Mouse (Mus musculus) neural tube, embryonic 11.5 days (tissue): ENCODE results near the gene Spns2. TPM values are rescaled to one million over a fixed set of nuclear protein-coding genes. Genes with fewer than 3 reads are reported as not detected.
A peak's percentile ranks its signal among the peaks of the same experiment; 100 is the strongest.

Experiments
- ATAC-seq: fragments of 200-750 bp; cut with Nextera tagmentation; 2 replicates; pipeline ENCODE4 v1.8.0; 2017; ENCODE audit warnings: moderate number of reproducible peaks, mild to moderate bottlenecking, moderate TSS enrichment, moderate library complexity; ENCODE audit not compliant: insufficient read depth, low FRiP score, low TSS enrichment
- DNase-seq: peaks from one replicate; pipeline ENCODE4 v3.0.0-alpha.2; 2015; ENCODE audit warnings: low spot score
- H3K27ac ChIP-seq: fragments of 300-500 bp; sonication (generic); 2 replicates; pipeline ENCODE4 v1.5.1; 2014; ENCODE audit warnings: low read depth, mild to moderate bottlenecking, low read length
- H3K27me3 ChIP-seq: fragments of 300-500 bp; sonication (generic); 2 replicates; pipeline ENCODE4 v1.6.1; 2014; ENCODE audit warnings: mild to moderate bottlenecking, low read length, mixed read lengths; ENCODE audit not compliant: control insufficient read depth, insufficient read depth
- H3K36me3 ChIP-seq: fragments of 300-500 bp; sonication (generic); 2 replicates; pipeline ENCODE4 v1.6.1; 2014; ENCODE audit warnings: mild to moderate bottlenecking, low read length, moderate library complexity, mixed read lengths; ENCODE audit not compliant: control insufficient read depth, insufficient read depth
- H3K4me1 ChIP-seq: fragments of 300-500 bp; sonication (generic); 2 replicates; pipeline ENCODE4 v1.6.1; 2014; ENCODE audit warnings: low read length, mixed read lengths; ENCODE audit not compliant: control insufficient read depth, insufficient read depth
- H3K4me2 ChIP-seq: fragments of 300-500 bp; sonication (generic); 2 replicates; pipeline ENCODE4 v1.6.1; 2014; ENCODE audit warnings: low read depth, mild to moderate bottlenecking, moderate library complexity
- H3K4me3 ChIP-seq: fragments of 300-500 bp; sonication (generic); 2 replicates; pipeline ENCODE4 v1.5.1; 2014; ENCODE audit warnings: low read depth, low read length
- H3K9ac ChIP-seq: fragments of 300-500 bp; sonication (generic); 2 replicates; pipeline ENCODE4 v1.6.1; 2014; ENCODE audit warnings: mild to moderate bottlenecking, low read length
- H3K9me3 ChIP-seq: fragments of 300-500 bp; sonication (generic); 2 replicates; pipeline ENCODE4 v1.6.1; 2016; ENCODE audit warnings: low read length; ENCODE audit not compliant: control insufficient read depth
- WGBS: fragments of 180-500 bp; shearing (Covaris S2); extraction: QIAGEN DNeasy Blood & Tissue Kit; methylation state at CpG from one replicate; pipeline ENCODE4 v1.1.7; 2014; 5-methylcytosine and 5-hydroxymethylcytosine counted together
- polyA plus RNA-seq: library from polyadenylated mRNA; unstranded; fragments of >200 nt; fragmentation: Nextera tagmentation; extraction: Ambion mirVana; gene quantifications from 2 replicates; pipeline ENCODE4 v1.2.1, GENCODE M21; 2014

The Spns2 gene
- polyA plus RNA-seq, result 7.1 and 7.7 TPM in 2 replicates

DNA sequence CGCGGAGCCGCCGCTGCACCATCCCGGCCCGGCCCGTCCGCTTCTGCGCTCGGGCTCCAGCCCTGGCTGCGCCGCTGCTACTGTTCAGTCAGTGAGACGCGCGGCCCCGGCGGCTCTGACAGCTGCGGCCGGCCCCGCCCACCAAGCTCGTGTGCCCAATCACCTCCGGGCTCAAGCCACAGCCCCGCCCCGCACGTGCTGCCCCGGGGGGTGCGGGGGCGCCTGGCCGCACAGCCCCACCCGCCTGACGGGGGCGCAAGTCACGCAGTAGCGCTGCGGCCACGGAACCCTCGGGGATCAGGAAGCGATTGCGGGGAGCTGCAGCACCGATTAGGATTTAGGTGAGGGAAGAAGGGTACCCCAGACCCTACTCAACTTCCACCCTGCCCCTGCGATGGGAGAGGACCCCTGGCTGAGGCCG lies at the start of gene Spns2:
Gene Spns2, minus strand, starts transcription at position 24 of the 421 bp plus-strand sequence.
- H3K4me1 ChIP-seq, result no peaks in the 10 kb centered on the region; the same call in 1 of the 2 replicates
- DNase-seq (peak; percentile 93), ATAC-seq (peak; percentile 84)
- H3K4me3 ChIP-seq, result peak within 1 kb of the TSS; percentile 68
- under 1% methylated on average over 34 of the region's 42 CpGs for WGBS
- peak within 1 kb of the TSS; percentile 76 for H3K9ac ChIP-seq
- H3K4me2 ChIP-seq, result peak within 1 kb of the TSS; percentile 88
- peak within 1 kb of the TSS; percentile 75 for H3K27ac ChIP-seq
- peaks cover 19% of the 10 kb centered on the region for H3K27me3 ChIP-seq
- H3K36me3 ChIP-seq, result no peaks in the 10 kb centered on the region
- H3K9me3 ChIP-seq, result no peaks in the 10 kb centered on the region

- Histone ChIP-seq H3K9me3 (no peaks in the 10 kb centered on the region), H3K4me2 (no peak overlapping the region), H3K27ac (no peak overlapping the region), H3K27me3 (no peaks in the 10 kb centered on the region), H3K4me3 (no peak overlapping the region), H3K36me3 (no peaks in the 10 kb centered on the region), H3K9ac (no peak overlapping the region), H3K4me1 (no peaks in the 10 kb centered on the region)
- WGBS, result 93% methylated on average over 7 of the region's 7 CpGs
- ATAC-seq (no peak), DNase-seq (no peak)
Observed at GRCm38 (mm10) chr11:72538811-72539210, 49.1 kb upstream of the Spns2 start.

DNA sequence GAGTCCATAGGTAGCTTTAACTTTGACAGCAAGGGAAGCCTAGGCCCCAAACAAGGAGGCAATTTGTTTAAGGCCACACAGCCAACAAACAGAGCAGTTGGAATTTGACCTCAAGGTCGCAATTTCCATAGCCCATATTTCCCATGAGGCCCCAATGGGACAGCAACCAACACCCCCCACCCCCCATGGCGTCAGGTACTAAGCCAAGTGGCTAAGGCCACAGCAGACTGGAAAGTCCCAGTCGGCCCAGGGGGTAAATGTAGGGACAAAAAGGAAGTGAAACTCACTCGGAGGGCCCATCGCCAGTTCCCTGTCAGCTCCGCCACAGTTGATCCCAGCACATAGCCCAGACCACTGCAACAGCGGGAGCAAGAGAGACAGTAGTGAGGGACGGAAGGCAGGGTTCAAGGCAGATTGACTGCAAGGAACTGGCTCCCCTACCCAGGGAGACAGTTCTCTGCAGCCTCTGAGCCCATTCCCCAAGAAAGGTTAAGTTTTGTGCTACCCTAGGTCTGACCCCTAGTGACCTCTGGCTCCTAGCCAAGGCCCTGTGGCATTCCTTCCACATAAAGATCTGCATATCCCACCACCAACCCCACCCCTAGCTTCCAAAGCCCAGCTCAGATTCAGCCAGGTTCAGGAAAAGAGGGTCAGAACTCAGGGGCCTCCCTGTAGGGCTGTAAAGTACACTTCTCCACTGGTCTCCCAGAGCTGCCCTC lies 48.5 kb upstream of the Spns2 start:
- Histone ChIP-seq H3K9ac (no peak overlapping the region), H3K36me3 (no peaks in the 10 kb centered on the region), H3K4me1 (no peaks in the 10 kb centered on the region), H3K9me3 (no peaks in the 10 kb centered on the region), H3K4me2 (no peak overlapping the region), H3K27me3 (no peaks in the 10 kb centered on the region), H3K27ac (no peak overlapping the region), H3K4me3 (no peak overlapping the region)
- DNase-seq (no peak), ATAC-seq (no peak)
- whole genome bisulfite sequencing, result 73% methylated on average over 8 of the region's 8 CpGs

DNA sequence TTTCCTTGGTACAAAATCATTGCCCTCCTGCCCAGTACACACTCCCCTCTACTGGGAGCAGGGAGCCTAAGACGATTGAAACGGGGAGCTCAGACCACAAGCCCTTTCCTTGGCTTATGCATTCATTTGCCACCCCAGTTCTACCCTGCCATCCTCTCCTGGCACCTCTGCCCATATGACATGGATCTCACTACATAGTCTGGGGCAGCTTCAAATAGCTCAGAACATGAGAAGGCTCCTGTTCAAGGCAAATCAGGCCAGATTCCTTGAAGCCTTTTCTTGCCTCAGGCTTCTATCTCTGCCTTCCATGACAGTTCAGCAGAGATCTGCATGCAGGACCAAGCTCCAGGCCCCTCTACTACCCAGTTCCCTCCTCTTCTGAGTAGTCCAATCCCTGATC lies 47.8 kb upstream of the Spns2 start:
- Histone ChIP-seq H3K9me3 (no peaks in the 10 kb centered on the region), H3K36me3 (no peaks in the 10 kb centered on the region), H3K4me2 (no peak overlapping the region), H3K9ac (no peak overlapping the region), H3K27ac (no peak overlapping the region), H3K4me1 (no peaks in the 10 kb centered on the region), H3K27me3 (no peaks in the 10 kb centered on the region), H3K4me3 (no peak overlapping the region)
- DNase-seq (no peak), ATAC-seq (no peak)
- 82% methylated on average over 2 of the region's 2 CpGs for WGBS

DNA sequence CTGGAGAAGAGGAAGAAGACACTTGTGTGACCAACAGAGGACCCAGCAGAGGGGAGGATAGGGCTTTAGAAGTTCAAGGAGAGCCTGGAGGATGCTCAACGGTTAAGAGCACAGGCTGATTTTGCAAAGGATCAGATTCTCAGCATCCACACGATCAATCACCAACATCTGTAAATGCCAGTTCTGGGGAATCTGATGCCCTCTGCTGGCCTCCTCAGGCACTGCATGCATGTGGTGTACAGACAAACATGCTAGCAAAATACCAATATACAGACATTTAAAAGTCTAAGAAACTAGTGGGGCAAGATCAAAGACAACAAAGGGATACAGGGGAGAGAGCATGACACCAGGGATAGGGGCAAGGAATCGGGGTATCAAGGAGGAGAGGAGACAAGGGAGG lies 45.8 kb upstream of the Spns2 start:
- H3K4me1 ChIP-seq, result no peaks in the 10 kb centered on the region
- no peak overlapping the region for H3K9ac ChIP-seq
- no peak overlapping the region for H3K4me3 ChIP-seq
- no peak for ATAC-seq
- DNase-seq, result peak; percentile 20
- no peaks in the 10 kb centered on the region for H3K27me3 ChIP-seq
- H3K4me2 ChIP-seq, result no peak overlapping the region
- H3K27ac ChIP-seq, result no peak overlapping the region
- H3K9me3 ChIP-seq, result no peaks in the 10 kb centered on the region
- WGBS, result 86% methylated on average over 3 of the region's 3 CpGs
- no peaks in the 10 kb centered on the region for H3K36me3 ChIP-seq

DNA sequence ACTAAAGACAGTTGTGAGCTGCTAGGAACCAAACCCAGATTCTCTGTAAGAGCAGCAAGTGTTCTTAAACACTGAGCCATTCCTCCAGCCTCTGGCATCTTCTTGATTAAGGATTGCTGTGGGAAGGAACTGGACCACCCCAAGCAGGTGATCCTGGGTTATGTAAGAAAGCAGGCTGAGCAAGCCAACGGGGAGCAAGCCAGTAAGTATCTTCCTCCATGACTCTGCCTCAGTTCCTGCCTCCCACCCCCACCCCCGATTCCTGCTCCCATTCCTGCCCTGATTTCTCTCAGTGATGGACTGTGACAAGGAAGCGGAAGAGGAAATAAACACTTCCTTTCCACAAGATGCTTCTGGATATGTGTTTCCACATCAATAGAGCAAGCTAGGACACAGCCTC lies 43.2 kb upstream of the Spns2 start:
- Histone ChIP-seq H3K27ac (no peak overlapping the region), H3K4me2 (no peak overlapping the region), H3K36me3 (no peaks in the 10 kb centered on the region), H3K4me3 (no peak overlapping the region), H3K4me1 (no peaks in the 10 kb centered on the region), H3K9me3 (no peaks in the 10 kb centered on the region), H3K9ac (no peak overlapping the region), H3K27me3 (no peaks in the 10 kb centered on the region)
- DNase-seq (no peak), ATAC-seq (no peak)
- WGBS, result 84% methylated on average over 3 of the region's 3 CpGs

DNA sequence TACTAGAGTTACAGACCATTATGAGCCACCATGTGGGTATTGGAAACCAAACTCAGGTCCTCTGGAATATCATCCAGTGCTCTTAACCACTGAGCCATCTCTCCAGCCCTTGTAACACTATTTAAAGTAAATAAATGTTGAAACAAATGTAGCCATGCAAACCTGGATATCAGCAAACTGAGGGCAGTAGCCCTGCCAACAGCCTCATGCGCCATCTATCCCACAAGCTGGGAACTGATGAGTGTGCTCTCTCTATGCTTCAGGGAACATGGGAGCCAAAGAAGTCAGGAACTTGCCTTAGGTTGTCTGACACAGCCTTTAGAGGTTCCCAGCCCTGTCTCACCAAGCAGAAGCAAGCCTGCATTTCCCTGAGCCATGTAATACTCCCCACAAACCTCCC lies 41.9 kb upstream of the Spns2 start:
- no peak for DNase-seq
- Histone ChIP-seq H3K36me3 (no peaks in the 10 kb centered on the region), H3K27me3 (no peaks in the 10 kb centered on the region), H3K27ac (no peak overlapping the region), H3K4me2 (no peak overlapping the region), H3K4me1 (no peaks in the 10 kb centered on the region), H3K4me3 (no peak overlapping the region), H3K9ac (no peak overlapping the region), H3K9me3 (no peaks in the 10 kb centered on the region)
- ATAC-seq, result no peak
- WGBS, result 80% methylated on average over 1 of the region's 1 CpGs

DNA sequence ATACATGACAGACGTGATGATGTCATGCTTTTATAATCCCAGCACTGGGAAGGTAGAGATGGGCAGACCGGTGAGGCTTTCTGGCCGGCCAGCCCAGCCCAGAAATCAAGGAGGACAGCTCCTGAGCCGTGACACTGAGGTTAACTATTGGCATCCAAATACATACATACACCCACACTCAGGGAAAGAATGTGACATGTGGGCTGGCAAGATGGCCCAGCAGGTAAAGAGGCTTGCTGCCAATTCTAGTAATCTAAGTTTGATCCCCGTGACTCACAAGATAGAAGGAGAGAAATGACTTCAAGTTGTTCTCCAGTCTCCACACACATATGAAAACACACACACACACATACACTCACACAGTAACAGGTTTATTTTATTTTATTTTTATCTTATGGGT lies 41.4 kb upstream of the Spns2 start:
- no peaks in the 10 kb centered on the region for H3K9me3 ChIP-seq
- no peak for DNase-seq
- ATAC-seq, result no peak
- 82% methylated on average over 5 of the region's 5 CpGs for WGBS
- H3K4me1 ChIP-seq, result no peaks in the 10 kb centered on the region
- H3K36me3 ChIP-seq, result no peaks in the 10 kb centered on the region
- no peaks in the 10 kb centered on the region for H3K27me3 ChIP-seq
- H3K4me2 ChIP-seq, result no peak overlapping the region
- no peak overlapping the region for H3K4me3 ChIP-seq
- no peak overlapping the region for H3K9ac ChIP-seq
- H3K27ac ChIP-seq, result no peak overlapping the region

DNA sequence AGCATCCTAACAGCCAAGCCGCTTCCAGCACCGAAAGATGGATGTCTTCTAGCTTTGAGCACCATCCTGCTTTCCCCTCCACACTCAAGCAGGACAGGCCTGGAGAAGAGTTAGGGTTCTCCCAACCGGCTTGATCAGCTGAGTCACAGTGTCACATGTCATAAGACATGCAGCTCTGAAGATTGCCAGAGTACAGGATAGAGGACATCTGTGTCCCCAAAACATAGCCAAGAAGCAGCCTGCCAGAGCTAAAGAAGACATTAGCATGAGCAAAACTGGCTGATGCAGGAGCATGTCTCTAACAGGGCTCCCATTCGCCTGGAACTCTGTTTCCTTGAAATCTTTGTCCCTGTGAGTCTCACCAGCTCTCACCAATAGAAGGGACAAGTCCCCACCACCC lies 36.5 kb upstream of the Spns2 start:
- Histone ChIP-seq H3K4me1 (no peaks in the 10 kb centered on the region), H3K36me3 (no peaks in the 10 kb centered on the region), H3K4me3 (no peak overlapping the region), H3K27me3 (no peaks in the 10 kb centered on the region), H3K27ac (no peak overlapping the region), H3K4me2 (no peak overlapping the region), H3K9me3 (no peaks in the 10 kb centered on the region), H3K9ac (no peak overlapping the region)
- ATAC-seq (no peak), DNase-seq (no peak)
- 86% methylated on average over 4 of the region's 4 CpGs for WGBS
